Mouse (Mus musculus): ENCODE results near the gene Olfm4. TPM values are rescaled to one million over a fixed set of nuclear protein-coding genes. Genes with fewer than 3 reads are reported as not detected.
A peak's percentile ranks its signal among the peaks of the same experiment; 100 is the strongest.

Gene Olfm4
- polyA plus RNA-seq, 1 experiment from 2014 or later, result 1.1 TPM

DNA sequence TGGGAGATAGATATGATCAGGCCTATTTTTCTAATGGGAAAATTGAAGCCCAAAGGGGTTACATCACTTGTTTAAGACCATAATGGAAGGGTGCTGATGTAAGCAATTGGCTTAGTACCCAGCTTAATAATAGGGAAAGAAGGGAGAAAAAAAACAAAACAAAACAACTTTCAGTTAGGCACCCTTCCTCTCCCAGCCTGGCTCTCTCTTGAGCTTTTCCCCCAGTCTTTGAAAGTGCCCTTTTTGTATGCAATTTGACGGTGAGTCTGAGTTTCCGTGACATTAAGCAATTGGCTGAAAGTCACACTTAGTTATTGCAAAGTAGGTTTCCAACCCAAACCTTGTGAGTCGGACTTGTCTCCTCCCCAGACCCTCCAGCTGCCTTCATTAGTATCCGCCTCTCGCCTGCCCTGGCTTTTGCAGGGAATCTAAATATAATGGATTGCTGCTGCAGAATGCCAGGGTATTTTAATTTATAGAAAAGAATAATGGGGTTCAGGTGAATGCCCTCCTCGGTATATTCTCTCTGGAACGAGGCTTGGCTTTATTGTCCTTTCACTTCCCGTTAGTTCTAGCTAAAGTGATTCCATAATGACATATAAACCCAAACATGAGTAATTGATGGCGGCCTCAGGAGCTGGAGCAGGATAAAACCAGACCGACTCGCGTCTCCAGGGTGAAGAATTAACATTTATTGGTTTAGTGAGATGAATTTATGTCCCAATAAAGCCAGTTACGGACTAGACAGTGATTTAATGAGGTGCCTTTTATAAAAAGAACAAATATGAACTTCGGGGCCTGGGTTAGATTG is 12.7 kb upstream of the Olfm4 start:
- H3K27me3 ChIP-seq (ENCODE audit: control insufficient read depth, insufficient read depth, low read length), result no peaks in the 10 kb centered on the region
- WGBS, result 25% methylated on average over 14 of the region's 14 CpGs

DNA sequence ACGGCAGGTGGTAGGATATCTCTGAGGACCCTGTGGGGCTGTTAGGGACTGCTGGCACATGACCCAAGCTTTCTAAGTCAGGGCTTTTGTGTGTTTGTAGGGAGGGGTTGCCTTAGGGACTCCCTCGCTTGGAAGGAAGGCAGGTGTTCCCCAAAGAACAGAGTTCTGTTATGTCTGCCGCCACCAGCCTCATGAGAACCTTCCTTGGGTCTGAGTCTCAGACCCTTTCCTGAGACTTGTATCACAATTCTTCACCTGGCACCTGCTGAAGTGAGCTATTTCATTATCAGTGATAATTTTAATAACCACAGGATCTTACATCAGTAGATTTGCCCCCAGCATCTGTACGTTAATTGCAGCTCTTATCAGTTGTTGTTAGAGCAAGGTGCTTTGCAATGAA is 2.4 kb upstream of the Olfm4 start:
- Histone ChIP-seq H3K9me3 (ENCODE audit: control insufficient read depth, low read length) (no peaks in the 10 kb centered on the region), H3K9ac (replicated peaks; ENCODE audit: low read depth, low read length) (no peak overlapping the region), H3K36me3 (ENCODE audit: control insufficient read depth, insufficient read depth, low read length) (no peaks in the 10 kb centered on the region), H3K4me3 (ENCODE audit: low read depth, low read length) (no peak overlapping the region), H3K27ac (ENCODE audit: low read depth, low read length) (no peak overlapping the region), H3K4me2 (ENCODE audit: low read depth, low read length) (no peak overlapping the region), H3K4me1 (ENCODE audit: control insufficient read depth, insufficient read depth, low read length) (no peaks in the 10 kb centered on the region), H3K27me3 (ENCODE audit: control insufficient read depth, insufficient read depth, low read length) (no peaks in the 10 kb centered on the region)
- ATAC-seq (ENCODE audit: low read depth), result no peak
- WGBS, result 92% methylated on average over 4 of the region's 4 CpGs

More for the DNA sequence above, 12.7 kb upstream of the Olfm4 start:
- Histone ChIP-seq H3K4me1 (ENCODE audit: control insufficient read depth, insufficient read depth, low read length) (peaks cover 8% of the 10 kb centered on the region), H3K4me2 (ENCODE audit: low read depth, low read length) (no peak overlapping the region), H3K36me3 (ENCODE audit: control insufficient read depth, insufficient read depth, low read length) (no peaks in the 10 kb centered on the region), H3K9me3 (ENCODE audit: control insufficient read depth, low read length) (no peaks in the 10 kb centered on the region), H3K4me3 (ENCODE audit: low read depth, low read length) (no peak overlapping the region), H3K9ac (replicated peaks; ENCODE audit: low read depth, low read length) (no peak overlapping the region), H3K27ac (ENCODE audit: low read depth, low read length) (no peak overlapping the region)
- peak; percentile 83 for ATAC-seq (ENCODE audit: low read depth)

DNA sequence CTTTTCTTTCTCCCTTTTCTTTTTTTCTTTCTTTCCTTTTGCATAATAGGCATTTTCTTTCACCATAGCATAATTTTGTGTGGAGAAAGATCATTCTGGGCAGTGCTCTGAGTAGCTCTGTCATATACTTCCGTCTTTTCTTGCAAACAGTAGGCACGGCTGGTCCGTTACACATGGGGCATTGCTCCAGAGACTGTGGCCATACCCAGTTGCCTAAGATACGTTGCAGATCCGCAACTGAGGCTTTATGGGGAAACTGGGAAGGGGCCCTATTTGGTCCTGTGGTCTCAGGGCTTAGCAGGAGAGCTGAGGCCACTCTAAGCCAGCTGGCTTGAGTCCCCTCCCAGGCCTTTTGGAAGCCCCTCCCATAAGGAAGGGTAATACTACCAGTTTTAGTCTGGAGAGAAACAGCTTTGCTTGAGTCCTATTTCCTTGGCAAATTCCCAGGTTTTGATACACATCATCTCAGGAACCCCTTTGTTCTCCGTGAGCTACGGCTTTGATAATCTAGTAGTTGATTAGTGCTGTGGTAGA is 1.3 kb downstream of the Olfm4 start:
- Histone ChIP-seq H3K27me3 (ENCODE audit: control insufficient read depth, insufficient read depth, low read length) (no peaks in the 10 kb centered on the region), H3K27ac (ENCODE audit: low read depth, low read length) (no peak overlapping the region), H3K4me2 (ENCODE audit: low read depth, low read length) (no peak overlapping the region), H3K9me3 (ENCODE audit: control insufficient read depth, low read length) (no peaks in the 10 kb centered on the region), H3K9ac (replicated peaks; ENCODE audit: low read depth, low read length) (no peak overlapping the region), H3K36me3 (ENCODE audit: control insufficient read depth, insufficient read depth, low read length) (no peaks in the 10 kb centered on the region), H3K4me3 (ENCODE audit: low read depth, low read length) (no peak overlapping the region), H3K4me1 (ENCODE audit: control insufficient read depth, insufficient read depth, low read length) (no peaks in the 10 kb centered on the region)
- ATAC-seq (ENCODE audit: low read depth), result no peak
- 88% methylated on average over 7 of the region's 7 CpGs for WGBS

DNA sequence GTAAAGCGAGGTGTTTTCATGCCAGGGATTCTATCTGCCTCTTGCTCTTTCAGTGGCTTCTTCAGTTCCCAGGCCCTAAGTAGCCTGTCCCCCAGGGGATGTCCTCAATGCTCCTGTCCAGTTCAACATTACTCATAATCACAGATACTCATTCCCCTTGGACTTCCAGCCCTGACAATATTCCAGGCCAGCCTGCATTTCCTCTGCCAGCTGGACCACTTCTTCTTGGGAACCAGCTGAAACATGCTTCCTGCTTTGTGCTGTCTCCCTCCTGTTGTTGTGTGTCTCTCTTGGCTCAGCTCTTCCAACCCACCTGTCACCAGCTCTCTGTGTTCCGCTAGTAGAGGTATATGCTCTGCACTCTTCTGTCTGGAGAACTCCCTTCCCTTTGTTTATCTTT is 1.8 kb downstream of the Olfm4 start:
- Histone ChIP-seq H3K9ac (replicated peaks; ENCODE audit: low read depth, low read length) (no peak overlapping the region), H3K27me3 (ENCODE audit: control insufficient read depth, insufficient read depth, low read length) (no peaks in the 10 kb centered on the region), H3K9me3 (ENCODE audit: control insufficient read depth, low read length) (no peaks in the 10 kb centered on the region), H3K27ac (ENCODE audit: low read depth, low read length) (no peak overlapping the region), H3K4me2 (ENCODE audit: low read depth, low read length) (no peak overlapping the region), H3K4me1 (ENCODE audit: control insufficient read depth, insufficient read depth, low read length) (no peaks in the 10 kb centered on the region), H3K36me3 (ENCODE audit: control insufficient read depth, insufficient read depth, low read length) (no peaks in the 10 kb centered on the region), H3K4me3 (ENCODE audit: low read depth, low read length) (no peak overlapping the region)
- ATAC-seq (ENCODE audit: low read depth), result no peak
- 82% methylated on average over 2 of the region's 2 CpGs for WGBS

DNA sequence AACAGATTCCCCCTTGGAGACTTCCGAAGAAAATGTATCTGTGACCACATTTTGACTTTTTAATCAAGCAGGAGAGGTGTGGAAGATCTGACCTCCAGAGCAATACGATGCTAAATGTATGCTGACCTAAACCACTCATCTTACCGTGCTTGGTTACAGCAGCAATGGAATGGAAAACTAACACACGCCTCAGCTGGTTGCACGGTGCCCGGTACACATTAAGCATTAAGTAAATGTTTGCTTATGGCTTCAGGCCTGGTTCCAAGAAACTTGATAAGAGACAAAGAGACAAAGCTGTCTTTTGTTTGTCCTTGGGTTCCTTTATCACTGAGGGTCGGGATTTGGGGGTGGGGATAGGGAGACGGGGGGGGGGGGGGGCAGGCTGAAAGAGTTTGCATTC is 3.0 kb downstream of the Olfm4 start:
- Histone ChIP-seq H3K4me1 (ENCODE audit: control insufficient read depth, insufficient read depth, low read length) (no peaks in the 10 kb centered on the region), H3K9ac (replicated peaks; ENCODE audit: low read depth, low read length) (no peak overlapping the region), H3K27ac (ENCODE audit: low read depth, low read length) (no peak overlapping the region), H3K9me3 (ENCODE audit: control insufficient read depth, low read length) (no peaks in the 10 kb centered on the region), H3K27me3 (ENCODE audit: control insufficient read depth, insufficient read depth, low read length) (no peaks in the 10 kb centered on the region), H3K4me3 (ENCODE audit: low read depth, low read length) (no peak overlapping the region), H3K36me3 (ENCODE audit: control insufficient read depth, insufficient read depth, low read length) (no peaks in the 10 kb centered on the region), H3K4me2 (ENCODE audit: low read depth, low read length) (no peak overlapping the region)
- no peak for ATAC-seq (ENCODE audit: low read depth)
- 74% methylated on average over 8 of the region's 8 CpGs for WGBS

DNA sequence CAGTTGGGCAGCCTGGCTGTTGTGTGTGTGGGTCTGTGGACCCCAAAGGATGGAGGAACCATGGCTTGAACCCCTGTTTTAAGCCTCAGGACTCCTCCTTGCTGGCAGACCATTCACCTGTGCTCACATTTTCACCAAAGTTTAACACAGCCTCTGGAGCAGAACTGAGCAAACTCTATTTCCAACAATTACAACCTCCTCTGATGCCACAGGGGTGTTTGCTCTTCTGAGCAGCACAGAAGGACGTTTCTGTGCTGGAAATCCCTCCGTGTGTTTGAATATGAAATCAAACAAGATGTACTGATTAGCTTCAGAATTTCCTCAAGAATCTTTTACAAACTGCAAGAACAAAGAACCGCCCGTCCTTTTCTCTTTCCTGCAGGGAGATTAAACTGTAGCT is 5.9 kb downstream of the Olfm4 start:
- no peak overlapping the region for H3K9ac ChIP-seq (replicated peaks; ENCODE audit: low read depth, low read length)
- H3K27me3 ChIP-seq (ENCODE audit: control insufficient read depth, insufficient read depth, low read length), result no peaks in the 10 kb centered on the region
- WGBS, result 69% methylated on average over 4 of the region's 4 CpGs
- ATAC-seq (ENCODE audit: low read depth), result no peak
- H3K4me3 ChIP-seq (ENCODE audit: low read depth, low read length), result no peak overlapping the region
- H3K27ac ChIP-seq (ENCODE audit: low read depth, low read length), result no peak overlapping the region
- no peaks in the 10 kb centered on the region for H3K36me3 ChIP-seq (ENCODE audit: control insufficient read depth, insufficient read depth, low read length)
- no peak overlapping the region for H3K4me2 ChIP-seq (ENCODE audit: low read depth, low read length)
- H3K4me1 ChIP-seq (ENCODE audit: control insufficient read depth, insufficient read depth, low read length), result no peaks in the 10 kb centered on the region
- H3K9me3 ChIP-seq (ENCODE audit: control insufficient read depth, low read length), result no peaks in the 10 kb centered on the region

DNA sequence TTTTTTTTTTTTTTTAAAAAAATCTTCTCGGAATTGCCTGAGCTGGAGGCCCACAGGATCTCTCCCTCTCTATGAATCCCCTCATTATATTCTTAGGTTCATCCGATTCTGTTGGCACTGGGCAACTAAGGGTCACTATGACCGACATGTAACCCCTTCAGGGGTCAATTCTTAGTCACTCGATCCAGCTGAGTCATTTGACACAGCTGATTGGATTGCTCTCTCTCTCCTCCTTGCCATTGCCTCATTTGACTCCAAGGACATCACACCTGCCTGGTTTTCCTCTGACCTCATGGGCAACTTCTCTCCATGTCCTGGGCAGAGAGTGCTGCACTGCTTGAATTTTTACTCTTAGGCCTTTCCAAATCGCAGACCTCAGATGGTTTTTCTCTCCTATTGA is 6.7 kb downstream of the Olfm4 start:
- Histone ChIP-seq H3K27ac (ENCODE audit: low read depth, low read length) (no peak overlapping the region), H3K4me1 (ENCODE audit: control insufficient read depth, insufficient read depth, low read length) (no peaks in the 10 kb centered on the region), H3K9ac (replicated peaks; ENCODE audit: low read depth, low read length) (no peak overlapping the region), H3K4me3 (ENCODE audit: low read depth, low read length) (no peak overlapping the region), H3K9me3 (ENCODE audit: control insufficient read depth, low read length) (no peaks in the 10 kb centered on the region), H3K36me3 (ENCODE audit: control insufficient read depth, insufficient read depth, low read length) (no peaks in the 10 kb centered on the region), H3K4me2 (ENCODE audit: low read depth, low read length) (no peak overlapping the region), H3K27me3 (ENCODE audit: control insufficient read depth, insufficient read depth, low read length) (no peaks in the 10 kb centered on the region)
- no peak for ATAC-seq (ENCODE audit: low read depth)
- 63% methylated on average over 5 of the region's 5 CpGs for WGBS

DNA sequence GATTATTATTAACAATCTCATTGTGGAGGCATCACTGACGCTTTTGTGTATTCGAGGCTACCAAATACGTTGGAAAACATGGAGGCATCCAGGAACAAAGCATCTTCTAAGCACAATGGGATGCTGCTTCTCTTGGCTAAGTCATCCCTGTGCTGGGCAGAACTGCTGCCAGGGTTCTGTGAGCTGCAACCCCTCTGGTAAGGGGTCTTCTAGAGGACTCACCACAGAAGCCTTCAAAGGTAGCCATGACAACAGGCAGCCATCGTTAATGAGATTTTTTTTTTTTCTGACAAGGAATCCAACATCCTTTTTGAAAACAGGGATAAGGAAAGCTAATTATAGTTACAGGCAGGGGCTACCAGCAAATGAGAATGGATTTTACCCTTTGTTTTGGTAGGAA is 13.7 kb downstream of the Olfm4 start:
- no peak overlapping the region for H3K4me3 ChIP-seq (ENCODE audit: low read depth, low read length)
- 63% methylated on average over 4 of the region's 4 CpGs for WGBS
- H3K4me2 ChIP-seq (ENCODE audit: low read depth, low read length), result no peak overlapping the region
- H3K36me3 ChIP-seq (ENCODE audit: control insufficient read depth, insufficient read depth, low read length), result no peaks in the 10 kb centered on the region
- H3K27ac ChIP-seq (ENCODE audit: low read depth, low read length), result no peak overlapping the region
- H3K9me3 ChIP-seq (ENCODE audit: control insufficient read depth, low read length), result no peaks in the 10 kb centered on the region
- ATAC-seq (ENCODE audit: low read depth), result no peak
- no peaks in the 10 kb centered on the region for H3K27me3 ChIP-seq (ENCODE audit: control insufficient read depth, insufficient read depth, low read length)
- no peak overlapping the region for H3K9ac ChIP-seq (replicated peaks; ENCODE audit: low read depth, low read length)
- H3K4me1 ChIP-seq (ENCODE audit: control insufficient read depth, insufficient read depth, low read length), result peaks cover 3% of the 10 kb centered on the region; the same call in 1 of the 2 replicates

DNA sequence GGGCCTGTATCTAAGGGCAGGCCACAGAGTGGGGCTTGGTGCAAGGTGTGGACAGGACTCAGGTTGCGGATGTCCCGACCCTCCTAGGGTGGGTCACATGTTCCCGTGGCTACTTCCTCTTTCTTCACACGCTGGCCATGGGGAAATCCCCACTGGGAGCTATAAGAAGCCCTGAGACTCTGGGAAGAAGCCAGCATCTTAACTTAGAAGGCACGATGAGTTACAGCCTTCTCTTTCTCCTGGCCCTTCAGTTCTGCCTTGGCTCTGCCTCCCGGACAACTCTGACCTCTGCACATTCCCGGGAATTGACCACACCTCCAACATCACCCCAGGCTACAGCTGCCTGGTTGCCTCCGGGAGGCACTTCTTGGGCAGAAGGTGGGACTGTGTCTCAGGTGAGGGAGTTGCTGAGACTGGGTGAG is 16.2 kb downstream of the Olfm4 start:
- Histone ChIP-seq H3K4me3 (ENCODE audit: low read depth, low read length) (no peak overlapping the region), H3K27me3 (ENCODE audit: control insufficient read depth, insufficient read depth, low read length) (no peaks in the 10 kb centered on the region), H3K9me3 (ENCODE audit: control insufficient read depth, low read length) (no peaks in the 10 kb centered on the region), H3K27ac (ENCODE audit: low read depth, low read length) (no peak overlapping the region), H3K4me2 (ENCODE audit: low read depth, low read length) (no peak overlapping the region), H3K9ac (replicated peaks; ENCODE audit: low read depth, low read length) (no peak overlapping the region), H3K36me3 (ENCODE audit: control insufficient read depth, insufficient read depth, low read length) (no peaks in the 10 kb centered on the region), H3K4me1 (ENCODE audit: control insufficient read depth, insufficient read depth, low read length) (peaks cover 3% of the 10 kb centered on the region; the same call in 1 of the 2 replicates)
- peak; percentile 66; the same call in 1 of the 2 replicates for ATAC-seq (ENCODE audit: low read depth)
- 33% methylated on average over 8 of the region's 8 CpGs for WGBS

Measured in neural tube, embryonic 14.5 days (tissue).